Mouse (Mus musculus) E14TG2a.4 (cell line): ENCODE data around the gene Nrg3.

Experiments used
- CTCF ChIP-seq: conservative IDR thresholded peaks from 2 replicates; pipeline ENCODE4 v1.5.1; 2014; ENCODE audit warnings: low read length
- NANOG ChIP-seq: IDR thresholded peaks from 2 replicates; pipeline ENCODE4 v1.6.1; 2014; ENCODE audit warnings: borderline replicate concordance, low read length, mixed read lengths
- POU5F1 ChIP-seq: IDR thresholded peaks from 2 replicates; pipeline ENCODE4 v1.6.1; 2014; ENCODE audit warnings: low read length, borderline replicate concordance

DNA sequence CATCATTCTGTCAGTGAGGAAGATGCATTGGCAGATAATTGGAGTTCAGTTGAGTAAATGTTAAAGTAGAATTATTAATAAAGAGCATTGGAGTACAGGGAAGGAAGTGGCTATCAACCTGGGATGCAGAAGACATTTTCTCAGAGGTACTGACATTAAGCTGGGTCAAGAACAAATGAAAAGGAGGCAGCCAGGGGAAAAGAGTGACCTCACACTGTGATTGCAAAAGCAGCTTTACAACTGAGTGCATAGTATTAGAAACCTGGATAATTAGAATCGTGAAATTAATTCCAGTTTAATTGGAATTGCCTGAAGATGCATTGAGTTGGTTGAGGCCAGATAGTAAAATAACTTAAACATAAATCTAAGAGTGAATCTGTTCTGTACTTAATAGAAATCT lies 535.4 kb downstream of the Nrg3 start:
- TF ChIP-seq CTCF (no peak), POU5F1 (no peak), NANOG (no peak)
